Mouse (Mus musculus) neural tube, embryonic 15.5 days (tissue): ENCODE results near the gene Dcaf6. TPM values are rescaled to one million over a fixed set of nuclear protein-coding genes. Genes with fewer than 3 reads are reported as not detected.

ENCODE experiments used
- ATAC-seq: fragments of 200-750 bp; cut with Nextera tagmentation; 2 replicates; pipeline ENCODE4 v1.8.0; 2017; ENCODE audit warnings: mild to moderate bottlenecking, moderate TSS enrichment, moderate library complexity; ENCODE audit not compliant: low FRiP score
- H3K27ac ChIP-seq: fragments of 300-500 bp; sonication (generic); replicated peaks from 2 replicates; pipeline ENCODE4 v1.5.1; 2015; ENCODE audit warnings: mild to moderate bottlenecking, inconsistent platforms
- H3K27me3 ChIP-seq: fragments of 300-500 bp; sonication (generic); replicated peaks from 2 replicates; pipeline ENCODE4 v1.6.1; 2015; ENCODE audit warnings: inconsistent platforms
- H3K36me3 ChIP-seq: fragments of 300-500 bp; sonication (generic); 2 replicates; pipeline ENCODE4 v1.6.1; 2015; ENCODE audit warnings: inconsistent platforms
- H3K4me1 ChIP-seq: fragments of 300-500 bp; sonication (generic); 2 replicates; pipeline ENCODE4 v1.6.1; 2015; ENCODE audit warnings: inconsistent platforms
- H3K4me2 ChIP-seq: fragments of 300-500 bp; sonication (generic); 2 replicates; pipeline ENCODE4 v1.6.1; 2015; ENCODE audit warnings: inconsistent platforms, mild to moderate bottlenecking, moderate library complexity
- H3K4me3 ChIP-seq: fragments of 300-500 bp; sonication (generic); replicated peaks from 2 replicates; pipeline ENCODE4 v1.5.1; 2015; ENCODE audit warnings: mild to moderate bottlenecking, inconsistent platforms
- H3K9ac ChIP-seq: fragments of 300-500 bp; sonication (generic); replicated peaks from 2 replicates; pipeline ENCODE4 v1.6.1; 2015; ENCODE audit warnings: mild to moderate bottlenecking, inconsistent platforms
- H3K9me3 ChIP-seq: fragments of 300-500 bp; sonication (generic); replicated peaks from 2 replicates; pipeline ENCODE4 v1.6.1; 2016; ENCODE audit warnings: inconsistent platforms
- WGBS: fragments of 180-500 bp; shearing (Covaris S2); methylation state at CpG from one replicate; pipeline ENCODE4 v1.1.7; 2015; ENCODE audit warnings: mixed read lengths; 5-methylcytosine and 5-hydroxymethylcytosine counted together
- polyA plus RNA-seq: library from polyadenylated mRNA; unstranded; fragments of >200 nt; fragmentation: Nextera tagmentation; extraction: Ambion mirVana; gene quantifications from 2 replicates; pipeline ENCODE4 v1.2.1, GENCODE M21; 2015

The Dcaf6 gene
- polyA plus RNA-seq, 1 experiment from 2014 or later, result 16.6 TPM

- Histone ChIP-seq H3K4me1 (peaks cover 20% of the 10 kb centered on the region), H3K9me3 (no peaks in the 10 kb centered on the region), H3K27ac (peak overlapping the region; percentile 96), H3K4me3 (peak overlapping the region; percentile 89), H3K36me3 (no peaks in the 10 kb centered on the region), H3K27me3 (no peaks in the 10 kb centered on the region), H3K9ac (peak overlapping the region; percentile 72), H3K4me2 (peak overlapping the region; percentile 80)
- WGBS, result 4% methylated on average over 9 of the region's 9 CpGs
- no peak for ATAC-seq
These were observed 1.4 kb upstream of the Dcaf6 start for GRCm38 (mm10) chr1:165461681-165462080.

GRCm38 (mm10) chr1:165460801-165461377 is 614 bp upstream of the Dcaf6 start:
- WGBS, result under 1% methylated on average over 41 of the region's 41 CpGs
- ATAC-seq, result peak; percentile 98
- no peaks in the 10 kb centered on the region for H3K9me3 ChIP-seq

GRCm38 (mm10) chr1:165459503-165460181 is 633 bp downstream of the Dcaf6 start:
- no peaks in the 10 kb centered on the region for H3K36me3 ChIP-seq
- H3K4me1 ChIP-seq, result peaks cover 20% of the 10 kb centered on the region
- peak overlapping the region; percentile 89 for H3K4me3 ChIP-seq
- H3K9me3 ChIP-seq, result no peaks in the 10 kb centered on the region
- H3K27me3 ChIP-seq, result no peaks in the 10 kb centered on the region
- ATAC-seq, result no peak; the same call in 1 of the 2 replicates
- peak overlapping the region; percentile 87 for H3K4me2 ChIP-seq
- peak overlapping the region; percentile 81 for H3K9ac ChIP-seq
- under 1% methylated on average over 56 of the region's 60 CpGs for WGBS
- H3K27ac ChIP-seq, result peak overlapping the region; percentile 96

More at GRCm38 (mm10) chr1:165460801-165461377, 614 bp upstream of the Dcaf6 start:
- Histone ChIP-seq H3K4me2 (peak overlapping the region; percentile 87), H3K27me3 (no peaks in the 10 kb centered on the region), H3K4me1 (peaks cover 20% of the 10 kb centered on the region), H3K4me3 (peak overlapping the region; percentile 89), H3K36me3 (no peaks in the 10 kb centered on the region), H3K9ac (peak overlapping the region; percentile 81), H3K27ac (peak overlapping the region; percentile 96)

GRCm38 (mm10) chr1:165459041-165459502 is 1.2 kb downstream of the Dcaf6 start:
- Histone ChIP-seq H3K27me3 (no peaks in the 10 kb centered on the region), H3K36me3 (no peaks in the 10 kb centered on the region), H3K4me2 (peak overlapping the region; percentile 87), H3K4me1 (peaks cover 20% of the 10 kb centered on the region), H3K9me3 (no peaks in the 10 kb centered on the region), H3K27ac (no peak overlapping the region), H3K4me3 (peak overlapping the region; percentile 89), H3K9ac (peak overlapping the region; percentile 81)
- 25% methylated on average over 7 of the region's 7 CpGs for WGBS
- no peak for ATAC-seq

- WGBS, result 85% methylated on average over 3 of the region's 3 CpGs
- no peak overlapping the region for H3K4me2 ChIP-seq
- H3K9me3 ChIP-seq, result no peaks in the 10 kb centered on the region
- no peaks in the 10 kb centered on the region for H3K4me1 ChIP-seq
- ATAC-seq, result no peak
- H3K27me3 ChIP-seq, result no peaks in the 10 kb centered on the region
- H3K27ac ChIP-seq, result no peak overlapping the region
- no peak overlapping the region for H3K9ac ChIP-seq
- H3K36me3 ChIP-seq, result no peaks in the 10 kb centered on the region
- H3K4me3 ChIP-seq, result no peak overlapping the region
These were observed 18.6 kb downstream of the Dcaf6 start for GRCm38 (mm10) chr1:165441719-165442118.

- no peak for ATAC-seq
- H3K9me3 ChIP-seq, result no peaks in the 10 kb centered on the region
These were observed 19.1 kb downstream of the Dcaf6 start for GRCm38 (mm10) chr1:165441201-165441600.

GRCm38 (mm10) chr1:165440788-165441187 is 19.5 kb downstream of the Dcaf6 start:
- no peak for ATAC-seq
- H3K27ac ChIP-seq, result no peak overlapping the region
- no peak overlapping the region for H3K9ac ChIP-seq
- no peak overlapping the region for H3K4me3 ChIP-seq
- no peak overlapping the region for H3K4me2 ChIP-seq
- no peaks in the 10 kb centered on the region for H3K36me3 ChIP-seq
- 77% methylated on average over 3 of the region's 3 CpGs for WGBS
- H3K4me1 ChIP-seq, result no peaks in the 10 kb centered on the region
- H3K27me3 ChIP-seq, result no peaks in the 10 kb centered on the region
- no peaks in the 10 kb centered on the region for H3K9me3 ChIP-seq

More at GRCm38 (mm10) chr1:165441201-165441600, 19.1 kb downstream of the Dcaf6 start:
- Histone ChIP-seq H3K4me1 (no peaks in the 10 kb centered on the region), H3K4me3 (no peak overlapping the region), H3K27ac (no peak overlapping the region), H3K4me2 (no peak overlapping the region), H3K36me3 (no peaks in the 10 kb centered on the region), H3K27me3 (no peaks in the 10 kb centered on the region), H3K9ac (no peak overlapping the region)

- no peaks in the 10 kb centered on the region for H3K36me3 ChIP-seq
- H3K4me3 ChIP-seq, result no peak overlapping the region
- H3K4me2 ChIP-seq, result no peak overlapping the region
- 95% methylated on average over 1 of the region's 1 CpGs for WGBS
- H3K9me3 ChIP-seq, result no peaks in the 10 kb centered on the region
- H3K9ac ChIP-seq, result no peak overlapping the region
- no peak overlapping the region for H3K27ac ChIP-seq
- ATAC-seq, result no peak
- no peaks in the 10 kb centered on the region for H3K27me3 ChIP-seq
- H3K4me1 ChIP-seq, result no peaks in the 10 kb centered on the region
These were observed 21.8 kb downstream of the Dcaf6 start for GRCm38 (mm10) chr1:165438289-165439021.

GRCm38 (mm10) chr1:165432883-165433282 is 27.4 kb downstream of the Dcaf6 start:
- 85% methylated on average over 1 of the region's 1 CpGs for WGBS
- no peaks in the 10 kb centered on the region for H3K4me1 ChIP-seq
- H3K4me3 ChIP-seq, result no peak overlapping the region
- H3K36me3 ChIP-seq, result no peaks in the 10 kb centered on the region
- ATAC-seq, result no peak
- no peak overlapping the region for H3K27ac ChIP-seq
- no peaks in the 10 kb centered on the region for H3K27me3 ChIP-seq
- no peak overlapping the region for H3K9ac ChIP-seq
- H3K9me3 ChIP-seq, result no peaks in the 10 kb centered on the region
- no peak overlapping the region for H3K4me2 ChIP-seq

GRCm38 (mm10) chr1:165426254-165426653 is 34.0 kb downstream of the Dcaf6 start:
- Histone ChIP-seq H3K4me1 (no peaks in the 10 kb centered on the region), H3K4me2 (no peak overlapping the region), H3K9me3 (no peaks in the 10 kb centered on the region), H3K9ac (no peak overlapping the region), H3K4me3 (no peak overlapping the region), H3K27me3 (no peaks in the 10 kb centered on the region), H3K36me3 (no peaks in the 10 kb centered on the region), H3K27ac (no peak overlapping the region)
- no peak for ATAC-seq
- 94% methylated on average over 2 of the region's 2 CpGs for WGBS

GRCm38 (mm10) chr1:165421357-165421915 is 38.8 kb downstream of the Dcaf6 start:
- Histone ChIP-seq H3K27me3 (no peaks in the 10 kb centered on the region), H3K36me3 (no peaks in the 10 kb centered on the region), H3K27ac (no peak overlapping the region), H3K9ac (no peak overlapping the region), H3K4me1 (no peaks in the 10 kb centered on the region), H3K4me3 (no peak overlapping the region), H3K9me3 (no peaks in the 10 kb centered on the region), H3K4me2 (no peak overlapping the region)
- 83% methylated on average over 7 of the region's 7 CpGs for WGBS
- no peak for ATAC-seq
